Mouse (Mus musculus): ENCODE results near the gene Umps.
A peak's percentile ranks its signal among the peaks of the same experiment; 100 is the strongest.

Gene Umps

DNA sequence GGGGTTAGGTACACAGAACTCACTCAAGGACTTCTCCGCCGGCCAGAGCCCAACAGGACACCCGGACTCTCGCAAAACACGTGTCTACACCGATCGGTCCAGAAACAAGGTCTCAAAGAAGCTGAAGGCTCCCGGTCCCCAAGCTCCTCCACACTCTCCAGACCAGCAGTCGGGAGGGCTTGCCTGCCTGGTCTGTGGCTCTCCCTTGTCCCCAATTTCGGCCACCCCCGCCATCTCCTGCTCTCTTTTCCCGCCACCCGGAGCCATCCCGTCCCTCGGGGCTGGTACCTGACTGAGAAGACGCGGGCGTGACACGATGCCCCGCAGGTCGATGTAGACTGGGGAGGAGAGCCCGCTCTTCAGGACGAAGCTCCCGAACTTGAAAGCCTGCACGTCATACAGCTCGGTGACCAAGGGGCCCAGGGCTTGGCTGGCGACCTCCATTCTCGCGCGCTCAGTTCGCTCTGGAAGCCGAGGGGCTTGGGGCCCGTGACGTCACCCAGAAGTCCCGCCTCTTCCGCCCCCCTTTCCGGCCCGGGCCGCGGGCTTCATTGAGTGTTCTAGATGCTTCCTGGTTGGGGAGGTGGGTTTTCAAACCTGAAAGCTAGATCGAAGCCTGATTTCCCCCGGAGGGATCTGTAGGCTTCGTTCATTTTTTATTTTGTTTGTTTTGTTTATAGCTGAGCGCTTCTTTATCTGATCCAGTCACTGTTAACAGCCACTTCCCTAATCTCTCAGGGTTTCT, at the start of gene Umps:
Gene Umps, minus strand, starts transcription at position 501 of the 745 bp plus-strand sequence.
- peak; percentile 55 for DNase-seq (ENCODE audit: low read depth, low spot score)

GRCm38 (mm10) chr16:34011991-34012845, 45.4 kb upstream of the Umps start:
- DNase-seq (ENCODE audit: low read depth, low spot score), result no peak

GRCm38 (mm10) chr16:34009567-34009966, 42.7 kb upstream of the Umps start:
- no peak for DNase-seq (ENCODE audit: low read depth, low spot score)

DNA sequence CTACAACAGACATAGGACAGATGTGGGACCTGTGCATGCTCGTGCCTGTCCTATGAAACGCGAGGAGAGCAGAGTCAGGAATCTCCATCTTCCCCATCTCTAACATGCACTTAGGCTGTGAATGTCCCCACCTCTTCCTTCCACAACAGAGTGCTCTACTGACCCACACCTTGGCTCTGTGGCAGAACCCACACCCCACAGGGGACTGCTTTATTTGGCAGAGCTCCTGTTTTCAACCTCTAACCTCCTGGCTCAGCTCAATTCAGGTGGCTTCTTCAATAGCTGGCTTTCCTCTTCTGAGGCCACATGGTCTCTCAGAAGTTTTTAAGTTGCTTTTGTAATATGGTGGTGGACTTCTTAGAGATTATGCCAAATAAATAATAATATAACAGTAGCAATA, 39.1 kb upstream of the Umps start:
- DNase-seq (ENCODE audit: low read depth, low spot score), result no peak

DNA sequence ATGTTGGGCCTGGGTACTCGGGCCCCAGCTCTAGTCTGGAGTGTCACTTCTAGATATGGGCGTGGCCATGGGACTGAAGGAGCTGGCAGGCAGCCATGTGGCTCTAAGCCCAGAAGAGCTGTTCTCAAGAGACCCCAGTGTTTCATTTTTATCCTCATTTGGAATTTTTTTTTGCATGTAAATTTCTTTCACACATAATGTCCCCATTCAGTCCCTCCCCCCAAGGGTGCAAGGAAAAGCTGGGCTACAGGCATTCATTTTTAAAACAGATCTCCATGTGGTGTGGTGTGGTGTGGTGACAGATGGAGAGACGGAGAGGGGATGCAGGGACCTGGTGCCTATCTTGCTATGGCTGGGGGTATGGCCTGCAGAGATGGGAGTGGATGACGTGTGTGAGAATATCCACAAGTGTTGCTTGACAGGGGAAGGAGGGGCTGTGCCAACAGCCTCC, 37.3 kb upstream of the Umps start:
- DNase-seq (ENCODE audit: low read depth, low spot score), result no peak

DNA sequence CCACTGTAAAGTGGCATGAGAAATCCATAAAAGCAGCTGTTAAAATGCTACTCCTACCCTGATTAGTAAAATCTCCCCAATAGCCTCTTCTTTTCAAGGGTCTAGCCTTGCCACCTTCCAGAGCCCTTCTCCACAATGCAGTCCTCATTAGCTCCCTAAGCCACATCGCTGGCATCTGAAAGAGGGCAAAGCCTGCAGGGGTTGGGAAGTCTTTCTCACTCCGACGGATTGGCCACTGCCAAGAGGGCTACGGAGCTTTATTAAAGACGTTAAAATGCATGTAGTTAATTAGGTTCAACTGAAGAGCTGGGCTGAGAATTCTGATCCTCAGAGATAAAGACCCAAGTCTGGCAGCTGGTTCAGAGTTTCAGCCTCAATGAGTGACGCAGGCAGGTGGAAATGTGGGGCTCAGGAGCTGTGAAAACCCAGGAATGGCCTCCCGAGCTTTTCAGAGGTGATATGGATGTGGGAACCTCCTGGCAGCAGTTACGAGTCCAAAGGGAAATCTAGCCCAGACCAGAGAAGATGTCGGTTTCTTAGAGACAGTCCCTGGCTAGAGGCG, 36.8 kb upstream of the Umps start:
- no peak for DNase-seq (ENCODE audit: low read depth, low spot score)

GRCm38 (mm10) chr16:34000715-34001114, 33.9 kb upstream of the Umps start:
- DNase-seq (ENCODE audit: low read depth, low spot score), result no peak

- no peak for DNase-seq (ENCODE audit: low read depth, low spot score)
Measured at GRCm38 (mm10) chr16:33999388-33999787, 32.5 kb upstream of the Umps start.

DNA sequence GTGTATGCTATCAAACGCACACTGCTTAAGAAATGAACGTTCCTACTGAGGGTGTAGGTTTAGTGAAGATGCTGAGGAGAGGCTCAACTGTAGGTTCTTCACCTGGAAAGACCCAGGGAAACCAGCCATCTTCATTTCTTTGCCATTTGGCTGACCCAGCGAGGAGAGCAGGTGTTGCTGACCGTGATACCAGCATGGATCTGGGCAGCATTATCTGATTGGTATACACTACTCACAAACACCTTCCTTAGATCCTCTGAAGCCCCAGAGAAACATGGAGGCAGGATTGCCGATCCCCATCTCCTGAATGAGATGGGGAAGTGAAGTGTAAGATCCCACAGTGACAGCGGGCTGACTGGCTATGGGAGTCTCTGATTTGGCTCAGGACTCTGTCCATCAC, 31.2 kb upstream of the Umps start:
- no peak for DNase-seq (ENCODE audit: low read depth, low spot score)

- DNase-seq (ENCODE audit: low read depth, low spot score), result peak; percentile 44
Measured at GRCm38 (mm10) chr16:33996030-33996429, 29.2 kb upstream of the Umps start.

- no peak for DNase-seq (ENCODE audit: low read depth, low spot score)
Measured at GRCm38 (mm10) chr16:33995496-33995895, 28.7 kb upstream of the Umps start.

DNA sequence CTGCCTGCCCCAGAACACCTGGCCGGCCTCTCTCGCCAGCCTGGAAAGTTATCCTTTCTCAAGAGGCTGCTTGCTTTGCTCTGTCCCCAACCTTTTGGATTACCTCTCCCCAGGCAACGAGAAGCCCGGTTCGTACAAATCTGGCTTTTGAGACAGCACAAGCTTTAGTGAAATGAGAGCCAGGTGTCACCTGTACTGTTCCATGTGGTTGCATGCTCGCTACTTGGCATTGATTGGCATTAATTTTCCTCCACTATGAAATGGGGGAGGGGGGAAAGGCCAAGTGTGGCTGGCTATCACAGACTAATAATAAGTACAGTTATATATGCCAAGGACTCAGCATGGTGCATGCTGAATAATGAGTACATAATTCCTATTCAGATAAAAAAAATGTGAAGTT, 27.5 kb upstream of the Umps start:
- no peak for DNase-seq (ENCODE audit: low read depth, low spot score)

- no peak for DNase-seq (ENCODE audit: low read depth, low spot score)
Measured at GRCm38 (mm10) chr16:33990712-33991111, 23.9 kb upstream of the Umps start.

- no peak for DNase-seq (ENCODE audit: low read depth, low spot score)
Measured at GRCm38 (mm10) chr16:33989106-33989505, 22.3 kb upstream of the Umps start.

- DNase-seq (ENCODE audit: low read depth, low spot score), result peak; percentile 15
Measured at GRCm38 (mm10) chr16:33988358-33989012, 21.6 kb upstream of the Umps start.

DNA sequence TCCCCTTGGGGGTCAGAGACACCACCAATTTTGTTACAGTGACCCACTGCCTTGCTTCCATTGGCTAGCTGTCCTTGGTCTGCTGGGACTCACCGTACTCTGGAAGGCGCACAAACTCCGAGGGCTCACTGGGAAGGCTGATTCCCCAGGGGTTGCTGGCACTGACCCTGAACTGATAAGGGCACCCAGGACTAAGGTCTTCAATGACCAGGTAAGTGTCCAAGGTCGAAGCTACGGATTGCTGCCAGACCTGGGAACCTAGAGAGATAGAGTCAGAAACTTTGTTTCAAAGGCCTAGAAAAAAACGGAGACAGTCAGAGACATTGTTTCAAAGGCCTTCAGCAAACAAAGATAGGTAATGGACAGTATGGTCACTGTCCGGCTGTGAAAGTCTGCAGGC, 20.2 kb upstream of the Umps start:
- DNase-seq (ENCODE audit: low read depth, low spot score), result no peak

- no peak for DNase-seq (ENCODE audit: low read depth, low spot score)
Measured at GRCm38 (mm10) chr16:33985372-33985771, 18.5 kb upstream of the Umps start.

GRCm38 (mm10) chr16:33983712-33984111, 16.9 kb upstream of the Umps start:
- no peak for DNase-seq (ENCODE audit: low read depth, low spot score)

- DNase-seq (ENCODE audit: low read depth, low spot score), result no peak
Measured at GRCm38 (mm10) chr16:33979855-33980254, 13.0 kb upstream of the Umps start.

DNA sequence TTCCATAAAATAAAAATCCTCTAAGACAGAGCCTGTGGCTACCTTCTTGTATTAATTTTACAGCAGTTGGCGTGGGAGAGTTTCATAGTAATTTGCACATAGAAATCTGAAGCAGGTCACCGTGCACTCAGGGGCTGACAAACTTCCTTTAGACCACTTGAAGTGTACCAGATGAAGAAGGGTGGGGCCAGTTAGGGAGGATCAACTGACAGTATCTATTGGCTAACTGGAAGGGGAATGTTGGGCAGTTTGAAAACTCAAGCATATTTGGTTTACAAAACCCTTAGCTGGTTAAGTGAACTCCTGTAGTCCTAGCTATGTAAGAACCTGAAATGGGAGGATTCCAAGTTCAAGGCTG, 424 bp upstream of the Umps start:
- peak; percentile 33 for DNase-seq (ENCODE audit: low read depth, low spot score)

GRCm38 (mm10) chr16:33965878-33966537, 830 bp downstream of the Umps start:
- DNase-seq (ENCODE audit: low read depth, low spot score), result no peak

- DNase-seq (ENCODE audit: low read depth, low spot score), result no peak
Measured at GRCm38 (mm10) chr16:33963509-33963908, 3.3 kb downstream of the Umps start.
